Mouse (Mus musculus) heart, adult 2 months (tissue): Measurements from ENCODE around the gene Pax3. TPM values are rescaled to one million over a fixed set of nuclear protein-coding genes. Genes with fewer than 3 reads are reported as not detected.

Source experiments
- DNase-seq, 2 experiments: peaks; one replicate each; pipeline ENCODE4 v3.0.0; 2021
- H3K27ac ChIP-seq: fragments of 200-600 bp; 2 replicates; pipeline ENCODE4 v1.8.1; 2022
- H3K27me3 ChIP-seq: fragments of 200-500 bp; 2 replicates; pipeline ENCODE4 v1.6.1; 2012; ENCODE audit warnings: mild to moderate bottlenecking, low read length, inconsistent platforms, mixed read lengths; ENCODE audit not compliant: control insufficient read depth, insufficient read depth
- H3K36me3 ChIP-seq: fragments of 200-500 bp; 2 replicates; pipeline ENCODE4 v1.6.1; 2012; ENCODE audit warnings: low read length, inconsistent platforms; ENCODE audit not compliant: control insufficient read depth, insufficient read depth
- H3K4me1 ChIP-seq: fragments of 200-500 bp; 2 replicates; pipeline ENCODE4 v1.6.1; 2011; ENCODE audit warnings: low read length; ENCODE audit not compliant: control insufficient read depth, insufficient read depth
- H3K4me3 ChIP-seq: fragments of 200-600 bp; 2 replicates; pipeline ENCODE4 v1.8.1; 2022
- H3K79me2 ChIP-seq: fragments of 200-500 bp; replicated peaks from 2 replicates; pipeline ENCODE4 v1.6.1; 2012; ENCODE audit warnings: mild to moderate bottlenecking, inconsistent platforms, low read length, moderate library complexity, mixed read lengths; ENCODE audit not compliant: control insufficient read depth, insufficient read depth
- H3K9ac ChIP-seq: fragments of 200-500 bp; 2 replicates; pipeline ENCODE4 v1.6.1; 2012; ENCODE audit warnings: low read depth, mild to moderate bottlenecking, control low read depth, inconsistent platforms, low read length, mixed read lengths
- CTCF ChIP-seq: fragments of 200-600 bp; IDR thresholded peaks from 2 replicates; pipeline ENCODE4 v1.8.1; 2022; ENCODE audit warnings: antibody characterized with exemption, mild to moderate bottlenecking, moderate library complexity
- EP300 ChIP-seq: fragments of 200-500 bp; IDR thresholded peaks from 2 replicates; pipeline ENCODE4 v1.6.1; 2011; ENCODE audit warnings: low read depth, low read length, control low read depth; ENCODE audit not compliant: insufficient read depth
- POLR2A ChIP-seq: fragments of 200-500 bp; IDR thresholded peaks from 2 replicates; pipeline ENCODE4 v1.6.1; 2011; ENCODE audit warnings: mild to moderate bottlenecking, low read depth, low read length, control low read depth; ENCODE audit not compliant: insufficient read depth
- WGBS: fragments of 180-500 bp; shearing (Covaris S2); methylation state at CpG from one replicate; pipeline ENCODE4 v1.1.7; 2018; 5-methylcytosine and 5-hydroxymethylcytosine counted together
- intact Hi-C: fragments of 180-260 bp; cut with DNase I; formaldehyde crosslinking; loops from one replicate; pipeline ENCODE4 v1.15.1; 2025
- polyA plus RNA-seq: library from polyadenylated mRNA; depleted of rRNA; stranded (reverse); fragments of >200 nt; gene quantifications from 2 replicates; pipeline ENCODE4 v1.2.3, GENCODE M21; 2012
- total RNA-seq, 2 experiments: library from RNA; stranded (reverse); gene quantifications; 2 replicates each; pipeline ENCODE4 v1.2.3; 2021

Pax3 gene
- total and polyA plus RNA-seq, 3 experiments, result 0.08 TPM; not detected in 2

GRCm38 (mm10) chr1:78195771-78196712 is 892 bp downstream of the Pax3 start:
- Histone ChIP-seq H3K36me3 (no peaks in the 10 kb centered on the region), H3K9ac (no peak overlapping the region), H3K27me3 (peaks cover 31% of the 10 kb centered on the region), H3K4me1 (no peaks in the 10 kb centered on the region), H3K27ac (no peak overlapping the region), H3K4me3 (peak overlapping the region; percentile 31), H3K79me2 (no peaks in the 10 kb centered on the region)
- TF ChIP-seq POLR2A, result no peak
- no peak for TF ChIP-seq CTCF
- TF ChIP-seq EP300, result no peak
- intact Hi-C loops, result no loop called here
- peak in 1 of 2 experiments; percentile 15 for DNase-seq
- WGBS, result 3% methylated on average over 42 of the region's 42 CpGs

- H3K27ac ChIP-seq, result no peak overlapping the region
- WGBS, result 10% methylated on average over 21 of the region's 21 CpGs
- H3K4me1 ChIP-seq, result no peaks in the 10 kb centered on the region
- H3K36me3 ChIP-seq, result no peaks in the 10 kb centered on the region
- H3K9ac ChIP-seq, result no peak overlapping the region
- peaks cover 29% of the 10 kb centered on the region for H3K27me3 ChIP-seq
- DNase-seq, result no peak
- no peaks in the 10 kb centered on the region for H3K79me2 ChIP-seq
- H3K4me3 ChIP-seq, result no peak overlapping the region
- intact Hi-C loops, result no loop called here
- TF ChIP-seq CTCF (no peak), EP300 (no peak), POLR2A (no peak)
Measured at GRCm38 (mm10) chr1:78195145-78195544, 1.8 kb downstream of the Pax3 start.

- Histone ChIP-seq H3K4me1 (no peaks in the 10 kb centered on the region), H3K4me3 (no peak overlapping the region)
Measured at GRCm38 (mm10) chr1:78194381-78195047, 2.4 kb downstream of the Pax3 start.

GRCm38 (mm10) chr1:78193465-78193991 is 3.4 kb downstream of the Pax3 start:
- Histone ChIP-seq H3K27ac (no peak overlapping the region), H3K9ac (no peak overlapping the region), H3K36me3 (no peaks in the 10 kb centered on the region), H3K27me3 (peaks cover 31% of the 10 kb centered on the region), H3K4me3 (peak overlapping the region; percentile 26), H3K4me1 (peaks cover 2% of the 10 kb centered on the region), H3K79me2 (no peaks in the 10 kb centered on the region)
- peak in 1 of 2 experiments; percentile 7 for DNase-seq
- intact Hi-C loops, result no loop called here
- no peak for TF ChIP-seq EP300
- no peak for TF ChIP-seq POLR2A
- TF ChIP-seq CTCF, result no peak
- WGBS, result 6% methylated on average over 20 of the region's 20 CpGs

More at GRCm38 (mm10) chr1:78194381-78195047, 2.4 kb downstream of the Pax3 start:
- TF ChIP-seq POLR2A, result no peak
- TF ChIP-seq EP300, result no peak
- TF ChIP-seq CTCF, result no peak
- WGBS, result 7% methylated on average over 6 of the region's 6 CpGs
- Histone ChIP-seq H3K27me3 (peaks cover 29% of the 10 kb centered on the region), H3K9ac (no peak overlapping the region), H3K36me3 (no peaks in the 10 kb centered on the region), H3K79me2 (no peaks in the 10 kb centered on the region), H3K27ac (no peak overlapping the region)
- intact Hi-C loops, result no loop called here
- DNase-seq, result no peak

- H3K36me3 ChIP-seq, result no peaks in the 10 kb centered on the region
- H3K27me3 ChIP-seq, result peaks cover 31% of the 10 kb centered on the region
- no peaks in the 10 kb centered on the region for H3K79me2 ChIP-seq
- 10% methylated on average over 20 of the region's 20 CpGs for WGBS
- TF ChIP-seq POLR2A (no peak), CTCF (no peak), EP300 (no peak)
- no peak overlapping the region for H3K27ac ChIP-seq
- peaks cover 2% of the 10 kb centered on the region for H3K4me1 ChIP-seq
- H3K9ac ChIP-seq, result no peak overlapping the region
- intact Hi-C loops, result no loop called here
- no peak overlapping the region for H3K4me3 ChIP-seq
- DNase-seq, result no peak
Measured at GRCm38 (mm10) chr1:78192746-78193464, 4.0 kb downstream of the Pax3 start.
